Mouse (Mus musculus) fibroblast of lung, adult 2 months (primary cell): ENCODE results near the gene Gm13088.
"Not testable (repeated sequence)": the region's sequence is repeated elsewhere in the genome, so short reads cannot be mapped to it uniquely, and the experiment has no call there.

Experiments used
- DNase-seq: peaks from one replicate; pipeline ENCODE4 v3.0.0-alpha.2; 2011; ENCODE audit warnings: low read depth

Gm13088 gene

GRCm38 (mm10) chr4:143657146-143657545 is at the start of gene Gm13088:
Gene Gm13088, minus strand, starts transcription at chr4:143657246.
- DNase-seq = not testable (repeated sequence)

DNA sequence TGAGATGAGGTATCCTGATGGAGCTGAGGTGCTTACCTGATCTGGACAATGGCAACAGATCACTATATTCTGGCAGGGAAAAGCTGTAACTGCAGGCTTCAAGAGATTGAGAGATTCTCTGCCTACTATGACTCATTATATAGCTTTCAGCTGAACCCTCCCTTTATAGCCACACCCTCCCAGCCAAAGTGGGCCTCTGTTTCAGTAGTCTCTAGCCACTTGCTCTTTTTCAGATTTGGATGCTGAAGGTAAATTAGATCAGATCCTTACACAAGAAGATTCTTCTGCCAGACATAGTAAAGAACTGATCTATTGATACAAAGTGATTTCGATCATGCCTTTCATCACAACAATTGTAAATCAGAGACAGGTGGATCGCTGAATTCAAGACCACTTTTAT is 45.6 kb upstream of the Gm13088 start, which contains the start of gene Gm13089:
Gm13089 (minus strand) TSS at position 101 of the 400 bp plus-strand sequence.
- no peak for DNase-seq

- not testable (repeated sequence) for DNase-seq
These were observed 38.9 kb downstream of the Gm13088 start for GRCm38 (mm10) chr4:143618101-143618500.

GRCm38 (mm10) chr4:143614703-143615102 is 42.3 kb downstream of the Gm13088 start, which contains the start of gene Gm13083:
Gene Gm13083, plus strand, starts transcription at chr4:143615003.
- not testable (repeated sequence) for DNase-seq

- DNase-seq = not testable (repeated sequence)
These were observed 45.1 kb downstream of the Gm13088 start for GRCm38 (mm10) chr4:143611927-143612326.
